Mouse (Mus musculus): Measurements from ENCODE around the gene Cadps2.

- TF ChIP-seq CTCF (IDR thresholded peaks at IDR 0.05; ENCODE audit: borderline replicate concordance, insufficient read depth, low read depth, low read length): no peak
- TF ChIP-seq POLR2A (IDR thresholded peaks at IDR 0.05; ENCODE audit: borderline replicate concordance, insufficient read depth, low read length): no peak
Observed at GRCm38 (mm10) chr6:23314291-23314690, 524.9 kb downstream of the Cadps2 start.

All from cerebellum, adult 2 months (tissue).